ENCODE assay signal across 8 mouse cellular contexts in genomic region chr16:56076121-56076869, GRCm38 (mm10). TPM values are rescaled to one million over a fixed set of nuclear protein-coding genes. Genes with fewer than 3 reads are reported as not detected.
DNase-seq lines count a peak whose midpoint lies in the region; ATAC-seq and TF ChIP-seq lines count a peak whose summit lies in the region.

No protein-coding gene starts in this region.

- H3K4me3 ChIP-seq in kidney, adult 2 months (ENCODE audit: insufficient read depth, low read depth, low read length), result peak overlapping the region; percentile 90
- peak overlapping the region; percentile 74 for H3K4me3 ChIP-seq in forebrain, embryonic 12.5 days (replicated peaks)
- H3K4me3 ChIP-seq in intestine, postnatal 0 days (ENCODE audit: low read depth, low read length), result peak overlapping the region; percentile 79
- H3K4me3 ChIP-seq in neural tube, embryonic 15.5 days (replicated peaks), result peak overlapping the region; percentile 85

- H3K9me3 ChIP-seq in forebrain, embryonic 12.5 days, result no peaks in the 10 kb centered on the region
- H3K9me3 ChIP-seq in intestine, postnatal 0 days (ENCODE audit: control insufficient read depth), result no peaks in the 10 kb centered on the region
- H3K9me3 ChIP-seq in neural tube, embryonic 15.5 days (replicated peaks), result no peaks in the 10 kb centered on the region

- H3K4me2 ChIP-seq in forebrain, embryonic 12.5 days, result peak overlapping the region; percentile 55
- peak overlapping the region; percentile 71 for H3K4me2 ChIP-seq in intestine, postnatal 0 days (replicated peaks; ENCODE audit: low read depth)
- peak overlapping the region; percentile 63 for H3K4me2 ChIP-seq in neural tube, embryonic 15.5 days

- TF ChIP-seq CTCF in kidney, adult 2 months (conservative IDR thresholded peaks at IDR 0.05; ENCODE audit: insufficient read depth, insufficient read length, low read depth, low read length), result no peak
- no peak for TF ChIP-seq CTCF in intestine, postnatal 0 days (IDR thresholded peaks at IDR 0.05; ENCODE audit: low read depth)

- peak overlapping the region; percentile 71 for H3K9ac ChIP-seq in forebrain, embryonic 12.5 days
- H3K9ac ChIP-seq in intestine, postnatal 0 days (ENCODE audit: low read depth, low read length), result peak overlapping the region; percentile 66
- peak overlapping the region; percentile 78 for H3K9ac ChIP-seq in neural tube, embryonic 15.5 days (replicated peaks)

- WGBS in kidney, adult 2 months, result 7% methylated on average over 11 of the region's 11 CpGs
- WGBS in forebrain, embryonic 12.5 days, result 7% methylated on average over 11 of the region's 11 CpGs
- WGBS in intestine, postnatal 0 days, result 13% methylated on average over 11 of the region's 11 CpGs
- 8% methylated on average over 11 of the region's 11 CpGs for WGBS in neural tube, embryonic 15.5 days

- no peaks in the 10 kb centered on the region; the same call in 1 of the 2 replicates for H3K36me3 ChIP-seq in kidney, adult 2 months (ENCODE audit: control insufficient read depth, insufficient read depth, low read length)
- no peaks in the 10 kb centered on the region for H3K36me3 ChIP-seq in forebrain, embryonic 12.5 days (replicated peaks)
- H3K36me3 ChIP-seq in intestine, postnatal 0 days (ENCODE audit: control insufficient read depth, insufficient read depth), result no peaks in the 10 kb centered on the region; the same call in 1 of the 2 replicates
- no peaks in the 10 kb centered on the region for H3K36me3 ChIP-seq in neural tube, embryonic 15.5 days

- ATAC-seq in activated CD4-positive, CD25-positive, alpha-beta regulatory T cell, adult 4 months, result peak; percentile 8
- ATAC-seq in forebrain, embryonic 12.5 days (ENCODE audit: low FRiP score), result no peak; the same call in 1 of the 2 replicates
- ATAC-seq in intestine, postnatal 0 days, result no peak
- no peak for ATAC-seq in neural tube, embryonic 15.5 days (ENCODE audit: low FRiP score)

- no peak for DNase-seq in kidney, adult 2 months
- DNase-seq in kidney, adult 18-20 months, result no peak
- DNase-seq in thymus, postnatal 10 days (ENCODE audit: low spot score in 2 of 2), result no peak
- no peak for DNase-seq in urinary bladder, adult 2 months (ENCODE audit: low spot score)

- no peak overlapping the region for H3K27ac ChIP-seq in kidney, adult 2 months (ENCODE audit: insufficient read depth, low read depth, low read length)
- peak overlapping the region; percentile 97 for H3K27ac ChIP-seq in forebrain, embryonic 12.5 days
- H3K27ac ChIP-seq in intestine, postnatal 0 days (ENCODE audit: low read depth, low read length), result peak overlapping the region; percentile 84; the same call in 1 of the 2 replicates
- H3K27ac ChIP-seq in neural tube, embryonic 15.5 days (replicated peaks), result peak overlapping the region; percentile 98

- H3K27me3 ChIP-seq in kidney, adult 2 months (replicated peaks; ENCODE audit: control insufficient read depth, insufficient read depth, low read length), result no peaks in the 10 kb centered on the region
- no peaks in the 10 kb centered on the region for H3K27me3 ChIP-seq in forebrain, embryonic 12.5 days
- H3K27me3 ChIP-seq in intestine, postnatal 0 days (replicated peaks; ENCODE audit: control insufficient read depth, insufficient read depth, low read length), result no peaks in the 10 kb centered on the region
- no peaks in the 10 kb centered on the region for H3K27me3 ChIP-seq in neural tube, embryonic 15.5 days (replicated peaks)

- no peaks in the 10 kb centered on the region for H3K4me1 ChIP-seq in kidney, adult 2 months (ENCODE audit: control insufficient read depth, insufficient read depth, low read length)
- H3K4me1 ChIP-seq in forebrain, embryonic 12.5 days, result peaks cover 12% of the 10 kb centered on the region
- no peaks in the 10 kb centered on the region for H3K4me1 ChIP-seq in intestine, postnatal 0 days (replicated peaks; ENCODE audit: control insufficient read depth, insufficient read depth, low read length)
- peaks cover 27% of the 10 kb centered on the region for H3K4me1 ChIP-seq in neural tube, embryonic 15.5 days

- no peak for TF ChIP-seq POLR2A in kidney, adult 2 months (IDR thresholded peaks at IDR 0.05; ENCODE audit: low read depth, low read length)

RNA-seq across cellular contexts. Expression of gene Senp7, which starts 28.2 kb away (rescaled TPM):
- 2.9 and 3.1 TPM in 2 replicates for polyA plus RNA-seq in kidney, adult 2 months (2012; rRNA removed)
- polyA plus RNA-seq in activated CD4-positive, CD25-positive, alpha-beta regulatory T cell, adult 4 months (2017; shearing (Covaris generic)), result 10 to 100 TPM; 51.4 to 54.0 TPM
- 43.8 and 49.2 TPM in 2 replicates for polyA plus RNA-seq in forebrain, embryonic 12.5 days (2016; fragmentation: Nextera tagmentation; extraction: Ambion mirVana)
- 10.5 and 10.6 TPM in 2 replicates for polyA plus RNA-seq in intestine, postnatal 0 days (2015; fragmentation: Nextera tagmentation; extraction: Ambion mirVana)
- 41.8 and 46.9 TPM in 2 replicates for polyA plus RNA-seq in neural tube, embryonic 15.5 days (2015; fragmentation: Nextera tagmentation; extraction: Ambion mirVana)
- polyA plus RNA-seq in urinary bladder, adult 2 months (2012; rRNA removed), result 11.7 and 12.8 TPM in 2 replicates

RNA-seq across cellular contexts. Expression of gene Trmt10c, which starts 38.7 kb away (rescaled TPM):
- polyA plus RNA-seq in kidney, adult 2 months (2012; rRNA removed), result 2.9 and 3.3 TPM in 2 replicates
- polyA plus RNA-seq in activated CD4-positive, CD25-positive, alpha-beta regulatory T cell, adult 4 months (2017; shearing (Covaris generic)), result 10 to 100 TPM; 25.4 to 29.0 TPM
- polyA plus RNA-seq in forebrain, embryonic 12.5 days (2016; fragmentation: Nextera tagmentation; extraction: Ambion mirVana), result 29.5 and 31.0 TPM in 2 replicates
- 13.4 and 14.7 TPM in 2 replicates for polyA plus RNA-seq in intestine, postnatal 0 days (2015; fragmentation: Nextera tagmentation; extraction: Ambion mirVana)
- polyA plus RNA-seq in neural tube, embryonic 15.5 days (2015; fragmentation: Nextera tagmentation; extraction: Ambion mirVana), result 18.9 and 20.9 TPM in 2 replicates
- polyA plus RNA-seq in urinary bladder, adult 2 months (2012; rRNA removed), result 8.6 and 9.1 TPM in 2 replicates

RNA-seq across cellular contexts. Expression of gene Pcnp, which starts 46.8 kb away (rescaled TPM):
- 16.3 and 24.6 TPM in 2 replicates for polyA plus RNA-seq in kidney, adult 2 months (2012; rRNA removed)
- polyA plus RNA-seq in activated CD4-positive, CD25-positive, alpha-beta regulatory T cell, adult 4 months (2017; shearing (Covaris generic)), result 100 to 1,000 TPM; 227 to 239 TPM
- 316 and 329 TPM in 2 replicates for polyA plus RNA-seq in forebrain, embryonic 12.5 days (2016; fragmentation: Nextera tagmentation; extraction: Ambion mirVana)
- 114 TPM in 2 replicates for polyA plus RNA-seq in intestine, postnatal 0 days (2015; fragmentation: Nextera tagmentation; extraction: Ambion mirVana)
- 193 and 199 TPM in 2 replicates for polyA plus RNA-seq in neural tube, embryonic 15.5 days (2015; fragmentation: Nextera tagmentation; extraction: Ambion mirVana)
- polyA plus RNA-seq in urinary bladder, adult 2 months (2012; rRNA removed), result 79.2 and 94.9 TPM in 2 replicates
